Mouse (Mus musculus): ENCODE measurements around the gene Spns2. TPM values are rescaled to one million over a fixed set of nuclear protein-coding genes. Genes with fewer than 3 reads are reported as not detected.

Gene Spns2
- polyA plus RNA-seq, 1 experiment = 65.1 TPM

- peak overlapping the region; percentile 62 for H3K4me3 ChIP-seq (replicated peaks)
- peaks cover 100% of the 10 kb centered on the region for H3K4me1 ChIP-seq
- H3K27me3 ChIP-seq (replicated peaks) = no peaks in the 10 kb centered on the region
- peaks cover 60% of the 10 kb centered on the region for H3K36me3 ChIP-seq (replicated peaks; ENCODE audit: low read length)
- no peak for TF ChIP-seq GATA1 (IDR thresholded peaks at IDR 0.05; ENCODE audit: borderline replicate concordance, low read length)
- TF ChIP-seq FLI1 (IDR thresholded peaks at IDR 0.05; ENCODE audit: low read length) = no peak
- H3K9me3 ChIP-seq = no peaks in the 10 kb centered on the region
Observed at GRCm38 (mm10) chr11:72468525-72468924, 21.2 kb downstream of the Spns2 start.

GRCm38 (mm10) chr11:72466694-72467507, 22.8 kb downstream of the Spns2 start:
- Histone ChIP-seq H3K36me3 (replicated peaks; ENCODE audit: low read length) (peaks cover 60% of the 10 kb centered on the region), H3K9me3 (no peaks in the 10 kb centered on the region), H3K4me1 (peaks cover 98% of the 10 kb centered on the region), H3K4me3 (replicated peaks) (peak overlapping the region; percentile 81), H3K27me3 (replicated peaks) (no peaks in the 10 kb centered on the region)
- no peak for TF ChIP-seq GATA1 (IDR thresholded peaks at IDR 0.05; ENCODE audit: borderline replicate concordance, low read length)
- no peak for TF ChIP-seq FLI1 (IDR thresholded peaks at IDR 0.05; ENCODE audit: low read length)

- Histone ChIP-seq H3K36me3 (replicated peaks; ENCODE audit: low read length) (peaks cover 61% of the 10 kb centered on the region), H3K4me1 (peaks cover 98% of the 10 kb centered on the region)
- TF ChIP-seq FLI1 (IDR thresholded peaks at IDR 0.05; ENCODE audit: low read length) (no peak), GATA1 (IDR thresholded peaks at IDR 0.05; ENCODE audit: borderline replicate concordance, low read length) (no peak)
Observed at GRCm38 (mm10) chr11:72465978-72466693, 23.6 kb downstream of the Spns2 start.

GRCm38 (mm10) chr11:72464821-72465220, 24.9 kb downstream of the Spns2 start:
- Histone ChIP-seq H3K4me1 (peaks cover 94% of the 10 kb centered on the region), H3K36me3 (replicated peaks; ENCODE audit: low read length) (peaks cover 72% of the 10 kb centered on the region), H3K27me3 (replicated peaks) (no peaks in the 10 kb centered on the region), H3K9me3 (no peaks in the 10 kb centered on the region), H3K4me3 (replicated peaks) (no peak overlapping the region)
- no peak for TF ChIP-seq GATA1 (IDR thresholded peaks at IDR 0.05; ENCODE audit: borderline replicate concordance, low read length)
- TF ChIP-seq FLI1 (IDR thresholded peaks at IDR 0.05; ENCODE audit: low read length) = no peak

More at GRCm38 (mm10) chr11:72465978-72466693, 23.6 kb downstream of the Spns2 start:
- Histone ChIP-seq H3K4me3 (replicated peaks) (peak overlapping the region; percentile 75), H3K9me3 (no peaks in the 10 kb centered on the region), H3K27me3 (replicated peaks) (no peaks in the 10 kb centered on the region)

DNA sequence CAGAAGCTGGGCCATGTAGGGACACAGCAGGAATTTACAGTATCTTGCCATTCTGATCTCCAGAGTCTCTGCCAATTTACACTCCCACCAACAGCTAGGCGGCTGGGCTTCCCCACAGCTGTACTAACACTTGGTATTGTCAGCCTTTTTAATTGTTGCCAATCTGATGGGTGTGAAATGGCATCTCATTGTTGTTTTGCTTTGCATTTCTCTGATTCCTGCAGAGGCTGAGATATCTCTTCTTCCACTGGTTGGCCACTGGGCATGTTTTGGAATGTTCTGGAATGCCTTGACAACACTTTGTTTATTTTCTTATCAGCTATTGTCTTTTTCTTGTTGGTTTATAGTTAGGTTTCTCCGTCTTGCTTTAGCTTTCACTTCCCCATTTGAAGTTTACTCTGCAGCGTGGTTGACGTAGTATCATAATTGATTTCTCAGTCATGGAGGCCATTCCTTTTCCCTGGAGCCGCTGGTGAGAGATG, 28.2 kb downstream of the Spns2 start:
- Histone ChIP-seq H3K4me3 (replicated peaks) (no peak overlapping the region), H3K27me3 (replicated peaks) (no peaks in the 10 kb centered on the region), H3K4me1 (peaks cover 94% of the 10 kb centered on the region), H3K9me3 (no peaks in the 10 kb centered on the region), H3K36me3 (replicated peaks; ENCODE audit: low read length) (peaks cover 100% of the 10 kb centered on the region)
- TF ChIP-seq GATA1 (IDR thresholded peaks at IDR 0.05; ENCODE audit: borderline replicate concordance, low read length) (no peak), FLI1 (IDR thresholded peaks at IDR 0.05; ENCODE audit: low read length) (no peak)

- TF ChIP-seq FLI1 (IDR thresholded peaks at IDR 0.05; ENCODE audit: low read length) (no peak), GATA1 (IDR thresholded peaks at IDR 0.05; ENCODE audit: borderline replicate concordance, low read length) (no peak)
- Histone ChIP-seq H3K27me3 (replicated peaks) (no peaks in the 10 kb centered on the region), H3K9me3 (no peaks in the 10 kb centered on the region), H3K4me1 (peaks cover 94% of the 10 kb centered on the region), H3K36me3 (replicated peaks; ENCODE audit: low read length) (peaks cover 100% of the 10 kb centered on the region), H3K4me3 (replicated peaks) (peak overlapping the region; percentile 28)
Observed at GRCm38 (mm10) chr11:72458502-72458901, 31.2 kb downstream of the Spns2 start.

GRCm38 (mm10) chr11:72457995-72458496, 31.7 kb downstream of the Spns2 start:
- Histone ChIP-seq H3K27me3 (replicated peaks) (no peaks in the 10 kb centered on the region), H3K36me3 (replicated peaks; ENCODE audit: low read length) (peaks cover 100% of the 10 kb centered on the region), H3K4me3 (replicated peaks) (peak overlapping the region; percentile 28)

GRCm38 (mm10) chr11:72455694-72456093, 34.0 kb downstream of the Spns2 start:
- Histone ChIP-seq H3K27me3 (replicated peaks) (no peaks in the 10 kb centered on the region), H3K4me3 (replicated peaks) (no peak overlapping the region), H3K36me3 (replicated peaks; ENCODE audit: low read length) (peaks cover 100% of the 10 kb centered on the region), H3K9me3 (no peaks in the 10 kb centered on the region), H3K4me1 (peaks cover 93% of the 10 kb centered on the region)
- no peak for TF ChIP-seq FLI1 (IDR thresholded peaks at IDR 0.05; ENCODE audit: low read length)
- no peak for TF ChIP-seq GATA1 (IDR thresholded peaks at IDR 0.05; ENCODE audit: borderline replicate concordance, low read length)

More at GRCm38 (mm10) chr11:72457995-72458496, 31.7 kb downstream of the Spns2 start:
- H3K9me3 ChIP-seq = no peaks in the 10 kb centered on the region
- TF ChIP-seq GATA1 (IDR thresholded peaks at IDR 0.05; ENCODE audit: borderline replicate concordance, low read length) (no peak), FLI1 (IDR thresholded peaks at IDR 0.05; ENCODE audit: low read length) (no peak)
- H3K4me1 ChIP-seq = peaks cover 95% of the 10 kb centered on the region

GRCm38 (mm10) chr11:72453105-72453953, 36.4 kb downstream of the Spns2 start:
- no peaks in the 10 kb centered on the region for H3K27me3 ChIP-seq (replicated peaks)
- no peak for TF ChIP-seq FLI1 (IDR thresholded peaks at IDR 0.05; ENCODE audit: low read length)
- no peak for TF ChIP-seq GATA1 (IDR thresholded peaks at IDR 0.05; ENCODE audit: borderline replicate concordance, low read length)
- H3K4me1 ChIP-seq = peaks cover 87% of the 10 kb centered on the region
- peaks cover 100% of the 10 kb centered on the region for H3K36me3 ChIP-seq (replicated peaks; ENCODE audit: low read length)
- no peak overlapping the region for H3K4me3 ChIP-seq (replicated peaks)
- no peaks in the 10 kb centered on the region for H3K9me3 ChIP-seq
